Comparison of ENCODE assay signal across 8 mouse cellular contexts in the genomic region with DNA sequence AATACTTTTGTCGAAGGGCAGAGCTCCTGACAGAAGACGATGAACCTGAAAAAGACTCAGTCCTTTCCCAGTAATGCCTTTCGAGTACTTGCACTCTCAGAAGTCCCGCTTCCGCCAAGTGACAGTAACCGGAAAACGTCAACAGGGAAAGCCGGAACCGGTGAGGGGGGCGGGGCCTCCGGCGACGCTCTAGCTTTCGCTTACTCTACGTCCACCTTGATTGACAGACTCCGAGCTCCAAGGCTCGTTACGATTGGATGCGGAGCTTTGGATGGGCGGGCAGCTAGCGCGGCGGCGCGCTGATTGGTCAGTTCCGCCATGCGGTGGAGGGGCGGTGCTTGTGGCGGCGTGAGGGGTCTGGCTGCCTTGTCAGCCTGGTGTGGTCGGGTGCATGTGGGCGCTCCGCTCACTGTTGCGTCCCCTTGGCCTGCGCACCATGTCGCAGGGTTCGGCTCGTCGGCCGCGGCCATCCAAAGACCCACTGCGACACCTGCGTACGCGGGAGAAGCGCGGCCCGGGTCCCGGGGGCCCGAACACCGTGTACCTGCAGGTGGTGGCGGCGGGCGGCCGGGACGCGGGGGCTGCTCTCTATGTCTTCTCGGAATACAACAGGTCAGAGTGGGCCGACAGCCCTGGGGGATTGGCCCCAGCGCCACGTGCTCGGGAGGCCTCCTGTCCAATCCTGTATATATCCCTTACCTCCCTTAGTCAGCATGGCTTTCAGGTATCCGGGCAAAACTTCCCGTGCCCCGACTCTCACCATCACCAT. TPM values are rescaled to one million over a fixed set of nuclear protein-coding genes. Genes with fewer than 3 reads are reported as not detected.
A peak's percentile ranks its signal among the peaks of the same experiment; 100 is the strongest.
DNase-seq lines count a peak whose midpoint lies in the region; ATAC-seq and TF ChIP-seq lines count a peak whose summit lies in the region.

A gene (plus strand): TSS at position 319 of the 769 bp plus-strand sequence.

- no peak for TF ChIP-seq CTCF in bone marrow, adult 2 months (IDR thresholded peaks at IDR 0.05; ENCODE audit: control insufficient read depth, insufficient read depth, low read length)
- TF ChIP-seq CTCF in midbrain, postnatal 0 days (IDR thresholded peaks at IDR 0.05): no peak

- under 1% methylated on average over 65 of the region's 65 CpGs for WGBS in bone marrow, adult 2 months
- WGBS in embryonic facial prominence, embryonic 15.5 days: under 1% methylated on average over 65 of the region's 65 CpGs
- WGBS in limb, embryonic 14.5 days: 1% methylated on average over 46 of the region's 65 CpGs
- WGBS in midbrain, postnatal 0 days: under 1% methylated on average over 63 of the region's 65 CpGs

- H3K27me3 ChIP-seq in embryonic facial prominence, embryonic 15.5 days: peaks cover 2% of the 10 kb centered on the region; the same call in 1 of the 2 replicates
- no peaks in the 10 kb centered on the region for H3K27me3 ChIP-seq in limb, embryonic 14.5 days (ENCODE audit: control insufficient read depth, insufficient read depth, low read length)
- peaks cover 6% of the 10 kb centered on the region; the same call in 1 of the 2 replicates for H3K27me3 ChIP-seq in midbrain, postnatal 0 days (ENCODE audit: insufficient read depth, low read length)

- peak within 1 kb of the TSS; percentile 93 for H3K4me3 ChIP-seq in bone marrow, adult 2 months (replicated peaks; ENCODE audit: control insufficient read depth, low read depth, low read length)
- peak within 1 kb of the TSS; percentile 94 for H3K4me3 ChIP-seq in embryonic facial prominence, embryonic 15.5 days (replicated peaks)
- peak within 1 kb of the TSS; percentile 96 for H3K4me3 ChIP-seq in limb, embryonic 14.5 days (replicated peaks; ENCODE audit: low read length)
- peak within 1 kb of the TSS; percentile 73 for H3K4me3 ChIP-seq in midbrain, postnatal 0 days (ENCODE audit: low read depth, low read length)

- ATAC-seq in embryonic facial prominence, embryonic 15.5 days (ENCODE audit: insufficient number of reproducible peaks, low FRiP score, low TSS enrichment, low read depth): peak; percentile 100
- ATAC-seq in limb, embryonic 14.5 days (ENCODE audit: low FRiP score, low read depth): peak; percentile 100
- peak; percentile 100 for ATAC-seq in midbrain, postnatal 0 days (ENCODE audit: low FRiP score)

- H3K27ac ChIP-seq in bone marrow, adult 2 months (ENCODE audit: control insufficient read depth, insufficient read depth, low read depth, low read length, poor library complexity): no peak within 1 kb of the TSS
- H3K27ac ChIP-seq in embryonic facial prominence, embryonic 15.5 days (replicated peaks): no peak within 1 kb of the TSS; the same call in 1 of the 2 replicates
- no peak within 1 kb of the TSS for H3K27ac ChIP-seq in limb, embryonic 14.5 days (replicated peaks; ENCODE audit: low read depth, low read length)
- H3K27ac ChIP-seq in midbrain, postnatal 0 days (ENCODE audit: low read depth, low read length): 0 out of 2 replicates have a peak within 1 kb of the TSS, but pooled peaks have one; percentile 51

- no peaks in the 10 kb centered on the region for H3K9me3 ChIP-seq in embryonic facial prominence, embryonic 15.5 days (replicated peaks)
- no peaks in the 10 kb centered on the region for H3K9me3 ChIP-seq in limb, embryonic 14.5 days (ENCODE audit: control insufficient read depth, low read length)
- H3K9me3 ChIP-seq in midbrain, postnatal 0 days (ENCODE audit: low read length): no peaks in the 10 kb centered on the region

- peaks cover 24% of the 10 kb centered on the region for H3K36me3 ChIP-seq in embryonic facial prominence, embryonic 15.5 days
- peaks cover 30% of the 10 kb centered on the region for H3K36me3 ChIP-seq in limb, embryonic 14.5 days (ENCODE audit: control insufficient read depth, insufficient read depth, low read length)
- peaks cover 20% of the 10 kb centered on the region for H3K36me3 ChIP-seq in midbrain, postnatal 0 days (ENCODE audit: insufficient read depth, low read length)

- peak within 1 kb of the TSS; percentile 71 for H3K4me2 ChIP-seq in embryonic facial prominence, embryonic 15.5 days (replicated peaks)
- H3K4me2 ChIP-seq in limb, embryonic 14.5 days (replicated peaks; ENCODE audit: low read depth, low read length, severe bottlenecking): peak within 1 kb of the TSS; percentile 93
- peak within 1 kb of the TSS; percentile 80 for H3K4me2 ChIP-seq in midbrain, postnatal 0 days (ENCODE audit: low read depth, low read length, poor library complexity, severe bottlenecking)

- H3K4me1 ChIP-seq in bone marrow, adult 2 months (ENCODE audit: control insufficient read depth, insufficient read depth, low read length): no peaks in the 10 kb centered on the region; the same call in 1 of the 2 replicates
- H3K4me1 ChIP-seq in embryonic facial prominence, embryonic 15.5 days: peaks cover 14% of the 10 kb centered on the region
- H3K4me1 ChIP-seq in limb, embryonic 14.5 days (ENCODE audit: control insufficient read depth, insufficient read depth, low read length): peaks cover 13% of the 10 kb centered on the region
- no peaks in the 10 kb centered on the region for H3K4me1 ChIP-seq in midbrain, postnatal 0 days (ENCODE audit: insufficient read depth, low read length)

- peak within 1 kb of the TSS; percentile 83 for H3K9ac ChIP-seq in embryonic facial prominence, embryonic 15.5 days
- H3K9ac ChIP-seq in limb, embryonic 14.5 days (ENCODE audit: low read depth, low read length, severe bottlenecking): peak within 1 kb of the TSS; percentile 75
- H3K9ac ChIP-seq in midbrain, postnatal 0 days (replicated peaks; ENCODE audit: low read length, poor library complexity, severe bottlenecking): peak within 1 kb of the TSS; percentile 70

- peak; percentile 98 for DNase-seq in 416B (ENCODE audit: low read depth)
- peak; percentile 98 for DNase-seq in heart, adult 8-10 months (ENCODE audit: low spot score)
- peak; percentile 99 for DNase-seq in kidney, adult 9 months
- DNase-seq in limb, embryonic 14.5 days (ENCODE audit: low spot score): peak; percentile 99
- DNase-seq in midbrain, postnatal 0 days (ENCODE audit: low spot score): peak; percentile 99
- peak; percentile 93 to 95 for DNase-seq in spleen, postnatal 14 days (ENCODE audit: low spot score in 2 of 2)

- peak; percentile 87 for TF ChIP-seq POLR2A in bone marrow, adult 2 months (IDR thresholded peaks at IDR 0.05; ENCODE audit: borderline replicate concordance, control insufficient read depth, low read depth, low read length)
- peak; percentile 44; the same call in 1 of the 2 replicates for TF ChIP-seq POLR2A in limb, embryonic 14.5 days (IDR thresholded peaks at IDR 0.05; ENCODE audit: borderline replicate concordance, extremely low read depth, insufficient read depth, insufficient read length)

RNA-seq across cellular contexts. Expression of the gene that starts here (rescaled TPM):
- polyA plus RNA-seq in bone marrow, adult 2 months (2011; ENCODE audit: insufficient read depth, insufficient read length, low replicate concordance, missing spikeins): 3.1 and 8.0 TPM in 2 replicates
- 23.0 and 25.9 TPM in 2 replicates for polyA plus RNA-seq in embryonic facial prominence, embryonic 15.5 days (2015; fragmentation: Nextera tagmentation; extraction: Ambion mirVana)
- total RNA-seq in heart, adult 8-10 months (2022): 10 to 100 TPM; 17.6 to 21.7 (median 18.8) TPM
- 27.1 and 27.7 TPM in 2 replicates for polyA plus RNA-seq in limb, embryonic 14.5 days (2012; rRNA removed)
- 26.7 and 26.9 TPM in 2 replicates for polyA plus RNA-seq in limb, embryonic 14.5 days (2014; fragmentation: Nextera tagmentation; extraction: Ambion mirVana)
- 33.6 and 34.5 TPM in 2 replicates for total RNA-seq in midbrain, postnatal 0 days (2014; rRNA removed)
- polyA plus RNA-seq in midbrain, postnatal 0 days (2015; fragmentation: Nextera tagmentation; extraction: Ambion mirVana): 23.4 TPM in 2 replicates
